Mouse (Mus musculus) Muller cell, postnatal 12 days (primary cell): ENCODE data around the gene Ghrl.
"Not testable (repeated sequence)": the region's sequence is repeated elsewhere in the genome, so short reads cannot be mapped to it uniquely, and the experiment has no call there.

Experiments used
- DNase-seq: peaks from one replicate; pipeline ENCODE4 v3.0.0-alpha.2; 2015; ENCODE audit errors: inconsistent ontology term

The Ghrl gene

GRCm38 (mm10) chr6:113696582-113697221 lies 23.0 kb downstream of the Ghrl start, which contains the start of gene Tatdn2:
Gene Tatdn2 (plus strand): TSS chr6:113697050.
- peak; percentile 98 for DNase-seq

- DNase-seq = peak; percentile 29
Measured at GRCm38 (mm10) chr6:113695766-113696355, 23.8 kb downstream of the Ghrl start.

- no peak for DNase-seq
Measured at GRCm38 (mm10) chr6:113695203-113695602, 24.5 kb downstream of the Ghrl start.

DNA sequence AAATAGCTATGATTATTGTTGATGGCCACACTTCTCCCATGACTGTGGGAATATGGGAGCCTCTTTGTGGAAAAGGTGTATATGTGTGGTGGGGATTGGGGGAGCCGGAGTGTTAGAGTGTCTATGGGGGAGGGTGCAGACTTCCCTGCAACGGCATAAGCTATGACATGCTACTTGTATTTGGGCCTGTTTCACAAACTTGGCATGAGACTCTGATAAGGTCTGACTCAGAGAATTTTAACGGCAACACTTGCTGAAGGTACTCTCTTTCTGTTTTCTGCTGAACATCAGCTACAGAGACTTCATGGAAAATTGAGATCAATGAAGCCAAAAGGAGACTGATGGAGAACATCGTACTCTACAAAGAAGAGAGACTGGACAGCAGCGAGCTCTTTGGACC lies 26.3 kb downstream of the Ghrl start:
- DNase-seq = no peak

DNA sequence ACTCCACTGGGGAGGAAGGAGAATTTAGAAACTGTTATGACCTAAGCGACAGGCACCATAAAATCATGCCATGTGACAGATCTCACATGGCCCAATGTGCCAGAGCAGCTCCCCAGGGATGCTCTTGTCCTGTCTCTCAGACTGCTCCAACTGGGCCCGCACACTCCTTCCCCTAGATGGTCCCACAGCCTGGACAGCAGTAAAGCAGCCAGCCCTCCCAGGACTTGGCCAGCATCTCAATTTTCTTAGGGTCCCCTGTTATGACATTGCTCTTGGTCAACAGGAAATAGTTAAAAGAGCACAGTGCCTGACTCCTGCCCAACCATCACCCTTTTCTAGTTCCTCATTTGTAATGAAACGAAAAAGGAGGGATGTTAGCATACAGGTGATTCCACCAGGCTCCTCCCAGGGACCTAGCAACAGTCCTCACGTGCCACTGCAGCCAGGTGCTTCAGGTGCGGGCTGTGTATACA lies 27.0 kb downstream of the Ghrl start:
- no peak for DNase-seq

GRCm38 (mm10) chr6:113691084-113691462 lies 28.6 kb downstream of the Ghrl start:
- DNase-seq = no peak

DNA sequence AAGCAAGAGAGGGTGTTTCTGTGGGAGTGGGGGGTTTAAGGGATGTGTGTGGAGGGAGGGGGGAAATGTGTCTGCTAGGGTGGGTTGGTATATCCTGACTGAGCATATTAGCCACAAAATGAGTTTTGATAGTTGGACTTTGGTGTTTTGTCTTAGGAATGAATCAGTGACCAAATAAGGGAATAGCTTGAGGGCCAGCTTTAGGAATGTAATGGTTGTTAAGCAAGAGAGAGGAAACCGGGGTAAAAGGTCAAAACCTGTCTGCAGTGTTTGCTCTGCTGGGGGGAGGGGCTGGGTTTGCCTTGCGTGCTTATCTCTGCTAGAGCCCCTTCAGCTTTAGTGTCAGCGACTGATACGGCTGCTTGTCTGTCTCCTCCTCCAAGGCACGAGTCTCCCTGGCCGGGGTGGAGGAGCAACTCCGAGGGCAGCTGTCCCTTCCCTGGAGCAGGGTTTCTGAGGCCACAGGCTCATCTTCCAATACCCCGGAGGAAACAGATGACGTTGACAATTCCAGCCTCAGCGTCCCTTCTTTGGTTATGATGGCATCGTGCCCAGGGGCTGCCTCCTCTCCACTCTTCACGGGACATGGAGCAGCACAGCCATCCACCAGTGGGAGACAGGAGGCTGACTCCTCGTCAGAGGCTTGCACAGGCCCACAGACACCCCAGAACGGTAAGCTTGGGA lies 29.1 kb downstream of the Ghrl start:
- peak; percentile 96 for DNase-seq

DNA sequence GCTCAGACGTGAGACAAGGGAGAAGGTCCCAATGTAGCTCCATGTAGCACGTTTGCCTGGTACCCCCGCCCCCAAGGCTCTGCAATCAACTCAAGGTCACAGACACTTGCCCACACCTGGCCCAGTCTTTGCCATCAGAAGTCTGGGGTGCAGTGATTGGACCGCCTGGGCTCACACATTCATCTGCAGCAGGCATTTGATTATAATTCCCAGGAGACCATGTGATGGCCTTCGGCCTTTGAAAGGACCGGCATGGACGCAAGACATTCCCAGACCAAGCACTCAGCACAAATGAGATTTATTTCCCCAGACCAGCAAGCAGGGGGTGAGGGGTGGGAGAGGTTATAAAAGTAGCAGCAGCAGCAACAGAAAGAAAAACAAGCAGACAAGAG lies 29.7 kb downstream of the Ghrl start:
- peak; percentile 92 for DNase-seq

DNA sequence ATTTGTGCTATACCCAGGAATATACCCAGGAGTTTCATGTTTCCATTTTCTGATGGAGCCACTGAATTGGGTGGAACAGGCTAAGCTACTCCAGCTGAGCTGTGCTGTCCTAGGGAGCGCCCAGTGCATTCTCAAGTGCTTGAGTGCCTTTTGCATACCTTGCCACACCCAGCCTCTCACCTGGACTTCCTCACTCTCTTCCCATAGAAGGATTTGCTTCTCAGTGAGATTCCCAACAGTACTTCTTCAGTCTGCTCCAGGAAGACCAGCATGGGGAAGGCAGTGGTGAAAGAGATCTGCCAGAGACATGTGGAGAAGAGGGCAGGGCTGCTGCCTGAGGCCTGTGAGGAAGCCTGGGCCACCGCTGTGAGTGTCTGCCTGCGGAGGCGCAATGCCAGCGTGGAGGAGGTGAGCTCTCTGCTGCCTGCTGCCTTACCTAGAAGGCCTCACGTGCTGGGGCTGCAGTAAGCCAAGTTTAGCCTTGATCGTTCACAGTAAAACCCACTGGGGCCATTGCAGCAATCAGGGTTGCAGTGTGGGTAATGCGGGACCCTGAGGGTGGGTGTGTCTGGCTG lies 33.0 kb downstream of the Ghrl start:
- no peak for DNase-seq

DNA sequence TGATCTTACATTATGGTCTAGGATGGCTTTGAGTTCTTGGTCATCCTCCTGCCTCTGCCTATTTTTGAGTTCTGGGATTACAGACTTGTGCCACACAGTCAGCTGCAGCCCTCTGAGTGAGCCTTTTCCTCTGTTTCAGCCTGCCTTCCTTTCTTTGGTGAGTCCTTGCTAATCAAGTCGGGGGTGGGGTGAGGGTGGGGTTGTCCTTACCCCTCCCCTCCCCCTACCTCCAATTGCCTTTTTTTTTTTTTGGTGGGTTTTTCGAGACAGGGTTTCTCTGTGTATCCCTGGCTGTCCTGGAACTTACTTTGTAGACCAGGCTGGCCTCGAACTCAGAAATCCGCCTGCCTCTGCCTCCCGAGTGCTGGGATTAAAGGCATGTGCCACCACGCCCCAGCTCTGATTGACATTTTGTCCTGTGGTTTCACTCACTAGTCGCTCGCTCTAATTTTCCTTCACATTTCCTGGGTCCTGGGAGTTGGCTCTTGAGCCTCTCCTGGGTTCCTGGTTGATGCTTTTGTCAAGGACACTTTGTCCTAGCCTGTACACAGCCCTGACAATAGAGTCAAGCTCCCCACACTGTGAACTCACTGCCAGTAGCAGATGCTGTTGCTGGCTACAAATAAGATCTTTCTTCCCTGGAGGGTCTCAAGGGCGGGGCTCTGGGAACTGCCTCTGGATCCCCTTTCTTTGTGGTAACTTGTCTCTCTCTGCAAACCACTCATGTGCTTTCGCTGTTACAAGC lies 36.4 kb downstream of the Ghrl start:
- no peak for DNase-seq

DNA sequence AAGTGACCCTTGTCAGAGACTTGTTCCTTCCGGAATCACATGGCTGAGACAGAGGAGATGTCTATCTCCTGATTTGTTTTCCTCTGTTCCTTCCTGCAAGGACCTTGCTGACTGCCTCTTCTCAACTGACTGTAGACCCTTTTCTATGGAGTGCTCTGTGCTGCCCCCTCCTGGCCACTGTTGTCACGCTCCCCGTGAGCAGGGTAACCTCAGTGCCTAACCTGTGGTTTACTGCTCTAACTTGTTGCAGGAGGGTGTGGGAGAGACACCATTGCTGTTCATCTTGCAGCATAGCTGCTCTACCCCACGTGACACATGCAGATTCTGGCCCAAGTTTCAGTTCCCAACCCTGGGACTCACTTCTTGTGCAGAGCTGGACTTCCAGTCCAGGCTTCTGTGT lies 38.4 kb downstream of the Ghrl start:
- DNase-seq = peak; percentile 72

- no peak for DNase-seq
Measured at GRCm38 (mm10) chr6:113679993-113680566, 39.6 kb downstream of the Ghrl start.

- peak; percentile 92 for DNase-seq
Measured at GRCm38 (mm10) chr6:113678246-113679012, 41.3 kb downstream of the Ghrl start.

- DNase-seq = no peak
Measured at GRCm38 (mm10) chr6:113677070-113677734, 42.5 kb downstream of the Ghrl start.

DNA sequence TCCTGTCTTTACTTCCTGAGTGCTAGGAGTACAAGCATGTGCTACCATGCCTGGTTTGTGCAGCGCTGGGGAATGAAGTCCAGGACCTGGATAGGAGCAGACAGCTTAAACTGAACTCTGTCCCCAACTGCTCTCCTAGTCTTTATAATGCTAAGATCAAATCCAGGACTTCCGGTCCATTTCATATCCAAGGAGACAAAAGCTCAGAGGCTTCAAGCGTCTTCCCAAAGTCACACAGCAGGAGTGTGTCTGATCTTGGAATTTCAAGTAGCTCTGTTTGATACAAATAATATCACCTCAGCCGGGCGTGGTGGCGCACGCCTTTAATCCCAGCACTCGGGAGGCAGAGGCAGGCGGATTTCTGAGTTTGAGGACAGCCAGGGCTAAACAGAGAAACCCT lies 43.7 kb downstream of the Ghrl start:
- no peak for DNase-seq

GRCm38 (mm10) chr6:113675234-113675633 lies 44.4 kb downstream of the Ghrl start:
- peak; percentile 73 for DNase-seq

- DNase-seq = no peak
Measured at GRCm38 (mm10) chr6:113672989-113673388, 46.7 kb downstream of the Ghrl start.

DNA sequence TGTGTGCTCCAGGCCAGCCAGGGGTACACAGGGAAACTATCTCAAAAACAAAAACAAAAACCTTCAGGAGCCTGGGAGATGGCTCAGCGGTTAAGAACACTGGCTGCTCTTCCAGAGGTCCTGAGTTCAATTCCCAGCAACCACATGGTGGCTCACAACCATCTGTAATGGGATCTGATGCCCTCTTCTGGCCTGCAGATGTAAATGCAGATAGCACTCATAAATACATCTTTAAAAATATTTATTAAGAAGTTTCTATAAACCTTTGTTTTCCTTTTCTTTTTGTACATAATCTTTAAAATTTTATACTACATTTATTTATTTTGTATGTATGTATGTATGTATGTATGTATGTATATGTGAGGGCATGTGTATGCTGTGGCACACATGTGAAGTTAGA lies 47.7 kb downstream of the Ghrl start:
- DNase-seq = not testable (repeated sequence)

GRCm38 (mm10) chr6:113669821-113670220 lies 49.9 kb downstream of the Ghrl start:
- no peak for DNase-seq
